Mouse (Mus musculus): ENCODE measurements around the gene Rad9a. TPM values are rescaled to one million over a fixed set of nuclear protein-coding genes. Genes with fewer than 3 reads are reported as not detected.

The Rad9a gene
- total RNA-seq, 2 experiments from 2014 or later = 6.4 to 9.0 TPM

DNA sequence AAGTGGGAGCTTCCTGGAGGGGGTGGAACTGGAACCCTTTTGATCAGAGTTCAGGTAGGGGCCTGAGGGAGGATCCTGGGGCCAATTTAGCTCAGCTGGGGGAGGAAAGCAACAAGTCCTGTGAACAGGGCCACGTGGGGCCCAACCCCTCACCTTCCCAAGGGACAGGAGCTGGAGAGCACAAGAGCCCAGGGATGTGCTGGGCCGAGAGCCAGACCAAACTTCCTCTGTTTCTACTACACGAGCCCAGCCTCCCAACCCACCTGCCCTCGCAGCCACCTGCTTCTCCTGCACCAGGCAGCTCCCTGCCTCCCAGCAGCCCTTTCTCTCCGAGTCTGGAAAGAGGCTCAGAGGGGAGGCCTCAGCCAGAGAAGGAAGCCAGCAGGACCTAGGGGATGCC lies 4.9 kb downstream of the Rad9a start:
- no peak for DNase-seq (ENCODE audit: low spot score in 2 of 2)

DNA sequence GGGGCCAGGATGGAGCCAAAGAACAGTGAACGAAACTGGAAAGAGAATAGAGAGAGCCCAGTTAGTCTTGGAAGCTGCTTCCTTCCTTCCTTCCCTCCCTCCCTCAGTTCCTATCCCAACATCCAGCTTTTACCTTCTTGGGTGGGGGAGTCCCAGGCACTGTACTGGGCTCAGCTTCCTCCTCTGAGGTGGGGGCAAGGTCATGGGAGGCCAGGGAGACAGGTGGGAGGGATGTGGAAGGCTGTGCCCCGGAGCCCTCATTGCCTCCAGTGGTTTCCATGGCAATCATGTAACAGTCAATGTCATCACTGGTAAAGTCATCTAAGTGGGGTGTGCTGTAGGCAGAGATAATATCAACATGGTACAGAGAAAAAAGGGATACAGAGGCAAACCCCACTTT lies 5.4 kb downstream of the Rad9a start:
- DNase-seq (ENCODE audit: low spot score in 2 of 2) = no peak
- intact Hi-C loops (cut with DNase I) = no loop called here

More for the DNA sequence above, 4.9 kb downstream of the Rad9a start:
- intact Hi-C loops (cut with DNase I) = no loop called here

DNA sequence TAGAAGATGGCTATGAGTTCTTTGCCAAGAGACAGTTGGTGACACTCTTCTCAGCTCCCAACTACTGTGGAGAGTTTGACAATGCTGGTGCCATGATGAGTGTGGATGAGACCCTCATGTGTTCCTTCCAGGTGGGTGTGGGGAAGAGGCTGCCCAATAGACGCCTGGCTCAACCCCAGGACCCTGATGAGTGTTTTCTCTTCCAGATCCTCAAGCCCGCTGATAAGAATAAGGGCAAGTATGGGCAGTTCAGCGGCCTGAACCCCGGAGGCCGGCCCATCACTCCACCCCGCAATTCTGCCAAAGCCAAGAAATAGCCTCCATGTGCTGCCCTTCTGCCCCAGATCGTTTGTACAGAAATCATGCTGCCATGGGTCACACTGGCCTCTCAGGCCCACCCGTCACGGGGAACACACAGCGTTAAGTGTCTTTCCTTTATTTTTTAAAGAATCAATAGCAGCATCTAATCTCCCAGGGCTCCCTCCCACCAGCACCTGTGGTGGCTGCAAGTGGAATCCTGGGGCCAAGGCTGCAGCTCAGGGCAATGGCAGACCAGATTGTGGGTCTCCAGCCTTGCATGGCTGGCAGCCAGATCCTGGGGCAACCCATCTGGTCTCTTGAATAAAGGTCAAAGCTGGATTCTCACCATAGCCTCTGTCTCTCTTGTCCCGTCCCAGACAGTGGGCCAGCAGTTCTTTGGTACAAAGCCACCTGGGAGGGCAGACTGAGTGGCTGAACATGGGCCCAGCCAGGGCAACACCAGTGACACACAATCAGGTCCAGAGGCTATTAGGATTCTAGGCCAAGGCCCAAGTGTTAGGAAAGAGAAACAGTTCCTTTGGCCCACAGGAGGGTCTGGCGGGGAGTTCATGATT lies 6.4 kb downstream of the Rad9a start:
- DNase-seq (ENCODE audit: low spot score in 2 of 2) = no peak
- intact Hi-C loops (cut with DNase I) = no loop called here

DNA sequence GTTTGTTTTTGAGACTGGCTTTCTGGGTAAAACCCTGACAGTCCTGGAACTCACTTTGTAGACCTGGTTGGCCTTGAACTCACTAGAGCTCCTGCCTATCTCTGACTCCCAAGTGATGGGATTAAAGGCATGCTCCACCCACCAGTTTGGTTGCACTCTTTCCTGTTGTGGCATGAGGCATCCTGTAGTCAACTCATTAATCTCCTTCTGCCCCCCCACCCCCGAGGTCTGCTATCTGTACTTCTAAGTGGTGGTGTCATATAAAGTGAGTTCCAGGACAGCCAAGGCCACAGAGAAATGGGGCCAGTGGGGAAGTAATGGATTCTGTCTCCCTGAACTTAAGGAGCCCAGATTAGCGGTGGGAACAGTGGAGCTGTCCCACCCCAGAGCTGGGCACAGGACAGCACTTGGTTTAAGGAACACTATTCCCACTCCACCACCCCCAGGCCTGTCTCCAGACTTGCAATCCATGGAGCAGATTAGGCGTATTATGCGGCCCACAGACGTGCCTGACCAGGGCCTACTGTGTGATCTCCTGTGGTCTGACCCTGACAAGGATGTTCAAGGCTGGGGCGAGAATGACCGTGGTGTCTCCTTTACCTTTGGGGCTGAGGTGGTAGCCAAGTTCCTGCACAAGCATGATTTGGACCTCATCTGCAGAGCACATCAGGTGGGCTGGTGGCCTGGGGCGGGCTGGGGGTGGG lies 7.3 kb downstream of the Rad9a start:
- intact Hi-C loops (cut with DNase I) = no loop called here
- DNase-seq (ENCODE audit: low spot score in 2 of 2) = no peak

DNA sequence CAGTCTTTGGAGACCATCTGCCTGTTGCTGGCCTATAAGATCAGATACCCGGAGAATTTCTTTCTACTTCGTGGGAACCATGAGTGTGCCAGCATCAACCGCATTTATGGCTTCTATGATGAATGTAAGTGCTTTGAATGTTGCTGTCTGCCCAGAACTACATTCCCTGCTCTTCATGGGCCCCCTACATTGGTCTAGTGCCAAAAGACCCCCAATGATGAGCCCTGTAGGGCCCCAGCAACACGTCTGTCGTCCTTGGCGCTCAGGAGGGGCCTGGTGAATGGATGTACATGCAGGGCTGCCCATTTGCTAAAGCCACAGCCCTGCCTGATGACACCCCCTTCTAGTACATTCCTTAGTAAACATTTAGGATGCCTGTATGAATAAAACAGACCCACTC lies 8.3 kb downstream of the Rad9a start:
- intact Hi-C loops (cut with DNase I) = no loop called here
- DNase-seq (ENCODE audit: low spot score in 2 of 2) = no peak

DNA sequence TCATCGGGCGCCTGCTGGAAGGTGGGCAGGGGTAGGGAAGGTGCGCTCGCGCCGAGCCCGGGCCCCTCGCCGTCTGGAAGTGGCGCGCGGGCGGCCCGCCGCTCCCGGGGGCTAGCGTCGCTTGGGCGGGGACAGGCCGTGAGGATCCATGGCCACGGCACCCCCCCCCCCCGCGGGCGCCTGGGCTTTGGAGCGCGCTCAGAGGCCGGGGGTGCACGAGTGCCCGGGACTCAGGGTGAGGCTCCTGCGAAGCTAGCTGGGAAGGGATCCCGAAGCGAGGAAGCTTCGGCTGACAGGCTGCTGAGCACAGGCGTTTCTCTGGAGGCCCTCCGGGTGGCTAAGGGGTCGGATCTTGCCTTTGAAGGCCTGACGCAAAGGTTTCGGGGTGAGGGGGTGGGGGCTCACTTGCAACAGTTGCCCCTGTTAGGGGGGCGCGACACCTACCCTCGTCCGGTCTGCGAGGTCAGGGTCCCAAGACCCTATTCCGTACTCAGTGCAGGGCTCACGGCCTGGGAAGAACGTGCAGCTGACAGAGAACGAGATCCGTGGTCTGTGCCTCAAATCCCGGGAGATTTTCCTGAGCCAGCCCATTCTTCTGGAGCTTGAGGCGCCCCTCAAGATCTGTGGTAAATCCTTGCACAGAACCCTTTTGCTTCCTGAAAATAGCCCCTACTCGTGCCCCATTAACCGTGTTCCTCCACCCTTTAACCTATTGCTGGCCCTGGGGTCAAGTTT lies 9.0 kb downstream of the Rad9a start:
- intact Hi-C loops (cut with DNase I) = loop anchor here (1.0 kb wide), 1 partner anchor 23 kb away; no protein-coding TSS in a partner anchor
- no peak for DNase-seq (ENCODE audit: low spot score in 2 of 2)

DNA sequence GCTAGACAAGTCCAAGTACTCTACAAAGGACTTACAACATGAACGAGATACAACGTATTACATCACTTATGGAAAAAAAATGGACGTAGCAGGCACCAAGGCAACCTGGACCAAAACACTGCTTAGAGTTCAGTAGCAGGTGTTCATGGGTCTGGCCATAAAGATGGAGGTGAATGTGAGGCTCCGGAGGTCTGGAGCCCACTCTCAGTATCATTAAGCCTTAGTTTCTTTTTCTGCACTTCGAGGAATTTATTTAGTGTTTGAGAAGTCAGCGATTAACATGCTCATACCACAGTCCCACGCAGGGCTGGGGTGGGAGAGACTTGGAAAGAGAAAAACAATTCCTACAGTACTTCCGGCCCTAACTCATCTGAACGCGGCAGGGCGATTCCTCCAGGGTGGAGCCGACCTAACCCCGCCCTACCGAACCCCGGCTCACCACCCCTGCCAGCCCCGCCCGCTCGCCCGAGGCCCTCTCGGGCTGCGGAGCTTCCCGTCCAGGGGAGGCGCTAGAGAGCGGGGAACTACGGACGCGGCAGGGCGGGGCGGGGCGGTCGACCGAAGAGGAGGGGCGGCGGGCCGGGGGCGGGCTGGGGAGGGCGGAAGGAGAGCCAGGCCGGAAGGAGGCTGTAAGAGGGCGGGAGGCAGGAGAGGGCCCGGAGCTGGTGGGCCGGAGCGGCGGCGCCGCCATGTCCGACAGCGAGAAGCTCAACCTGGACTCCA lies 9.8 kb downstream of the Rad9a start, which contains the start of gene Ppp1ca:
Ppp1ca (plus strand) TSS at position 538 of the 723 bp plus-strand sequence.
- DNase-seq (ENCODE audit: low spot score in 2 of 2) = peak; percentile 90 to 94
- intact Hi-C loops (cut with DNase I) = loop anchor here (1.0 kb wide), 1 partner anchor 22 kb away; no protein-coding TSS in a partner anchor

DNA sequence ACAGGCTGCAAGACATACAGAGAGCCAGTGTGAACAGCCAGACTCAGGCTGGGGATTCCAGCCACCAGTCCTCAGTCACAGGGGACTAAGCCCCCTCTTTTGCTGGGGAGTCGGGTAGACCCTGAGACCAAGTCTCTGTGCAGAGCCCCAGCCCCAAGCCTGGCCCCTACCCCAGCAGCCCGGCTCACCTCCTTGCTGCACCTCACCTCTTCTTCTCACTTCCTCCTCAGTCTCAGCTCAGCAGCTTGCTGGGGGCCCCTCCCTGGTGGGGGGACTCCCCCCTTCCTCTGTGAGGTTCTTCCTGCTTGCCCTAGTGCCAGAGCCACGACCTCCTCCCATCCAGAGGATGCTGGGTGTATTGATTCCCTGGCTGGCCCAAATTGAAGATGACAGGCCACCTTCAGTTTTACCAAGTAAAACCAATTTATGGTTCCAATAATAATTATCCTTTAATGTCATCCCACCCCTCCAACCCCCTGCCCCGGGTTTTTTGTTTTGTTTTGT lies 10.6 kb downstream of the Rad9a start, which contains the start of gene Tbc1d10c:
Tbc1d10c (minus strand) TSS at position 454 of the 504 bp plus-strand sequence.
- DNase-seq (ENCODE audit: low spot score in 2 of 2) = no peak
- intact Hi-C loops (cut with DNase I) = no loop called here

DNA sequence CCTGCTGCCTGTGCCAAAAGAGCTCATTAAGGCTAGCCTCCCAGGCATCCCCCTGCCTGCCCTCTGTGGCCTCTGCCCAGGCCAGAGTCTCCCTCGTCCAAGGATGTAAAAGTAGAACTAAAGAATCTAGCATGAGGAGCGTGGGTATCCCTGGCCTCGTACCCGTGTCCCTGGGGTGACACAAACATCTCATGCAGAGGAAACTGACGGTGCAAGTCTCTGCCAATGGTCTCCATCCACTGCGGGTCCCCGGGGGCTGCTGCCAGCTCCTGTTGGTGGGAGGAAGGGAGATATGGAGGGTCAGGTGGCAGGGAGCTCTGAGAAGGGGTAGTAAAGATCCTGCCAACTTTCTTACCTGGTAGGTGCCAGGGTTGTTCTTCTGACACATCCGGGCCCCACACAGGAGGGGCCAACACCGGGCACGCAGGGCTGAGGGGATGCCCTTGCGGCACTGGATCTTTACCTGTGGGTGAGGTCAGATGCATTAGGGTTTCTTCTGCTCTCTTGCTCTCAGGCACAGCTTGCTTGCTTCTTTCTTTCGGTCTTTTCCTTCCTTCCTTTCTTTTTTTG lies 12.3 kb downstream of the Rad9a start:
- intact Hi-C loops (cut with DNase I) = no loop called here
- no peak for DNase-seq (ENCODE audit: low spot score in 2 of 2)

DNA sequence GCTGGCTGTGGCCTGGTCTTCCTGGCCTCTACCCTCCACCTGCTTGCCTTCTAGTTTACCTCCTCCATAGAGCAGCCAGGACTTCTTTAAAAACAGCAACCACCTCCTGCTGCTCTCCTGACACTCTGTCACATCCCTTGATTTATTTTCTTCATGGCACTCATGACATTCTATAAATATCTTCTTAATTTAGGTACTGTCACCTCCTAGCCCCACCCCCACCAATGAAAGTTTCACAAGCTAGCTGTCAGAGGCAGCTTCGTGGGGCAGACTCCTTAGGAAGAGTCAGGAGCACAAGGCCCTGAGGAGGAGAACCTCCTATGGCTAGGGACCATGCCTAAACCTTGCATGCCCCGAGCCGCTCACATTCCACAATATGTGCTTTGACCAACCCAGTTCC lies 14.2 kb downstream of the Rad9a start:
- intact Hi-C loops (cut with DNase I) = no loop called here
- DNase-seq (ENCODE audit: low spot score in 2 of 2) = no peak

DNA sequence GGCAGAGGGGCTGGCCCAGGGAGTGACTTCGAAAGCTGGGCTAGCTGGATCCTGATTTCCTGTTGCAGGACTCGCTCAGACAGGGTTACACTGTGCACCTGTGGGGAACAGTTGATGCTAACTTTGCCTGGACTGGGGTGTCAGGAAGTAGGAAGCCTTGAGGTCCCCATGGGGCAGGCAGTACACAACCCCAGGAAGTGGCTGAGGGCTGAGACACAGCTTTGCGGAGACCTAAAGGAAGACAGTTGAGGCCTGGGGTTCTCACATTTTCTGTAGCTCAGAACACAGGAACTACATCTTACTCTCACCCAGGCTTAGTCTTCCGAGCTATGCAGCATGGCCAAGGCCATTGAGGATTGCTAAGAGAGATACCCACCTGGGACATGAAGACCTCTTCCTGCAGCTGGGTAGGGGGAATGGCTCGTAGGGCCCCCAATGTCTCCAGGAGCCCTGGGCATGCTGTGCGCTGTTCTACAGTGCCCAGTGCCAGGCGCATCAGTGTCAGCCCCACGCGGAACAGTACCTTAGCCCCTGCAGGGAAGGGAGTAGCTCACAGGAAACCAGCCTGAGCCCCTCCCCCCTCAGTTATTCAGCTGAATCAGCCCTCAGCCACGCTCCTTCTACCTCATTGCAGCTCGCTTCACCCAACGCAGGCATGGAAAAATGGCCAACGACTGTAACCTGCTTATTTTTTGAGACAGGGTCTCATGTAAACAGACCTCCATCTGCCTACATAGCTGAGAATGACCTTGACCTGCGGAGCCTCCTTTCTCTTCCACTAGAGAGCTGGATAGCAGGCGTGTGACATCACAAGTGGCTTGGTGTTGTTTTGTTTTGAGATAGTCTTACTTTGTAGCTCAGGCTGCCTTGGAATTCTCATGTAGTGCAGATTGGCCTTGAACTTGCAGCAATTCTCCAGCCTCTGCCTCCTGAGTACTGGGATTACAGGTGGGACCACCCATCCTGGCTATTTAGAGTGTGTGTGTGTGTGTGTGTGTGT lies 16.2 kb downstream of the Rad9a start:
- no peak for DNase-seq (ENCODE audit: low spot score in 2 of 2)
- intact Hi-C loops (cut with DNase I) = no loop called here

DNA sequence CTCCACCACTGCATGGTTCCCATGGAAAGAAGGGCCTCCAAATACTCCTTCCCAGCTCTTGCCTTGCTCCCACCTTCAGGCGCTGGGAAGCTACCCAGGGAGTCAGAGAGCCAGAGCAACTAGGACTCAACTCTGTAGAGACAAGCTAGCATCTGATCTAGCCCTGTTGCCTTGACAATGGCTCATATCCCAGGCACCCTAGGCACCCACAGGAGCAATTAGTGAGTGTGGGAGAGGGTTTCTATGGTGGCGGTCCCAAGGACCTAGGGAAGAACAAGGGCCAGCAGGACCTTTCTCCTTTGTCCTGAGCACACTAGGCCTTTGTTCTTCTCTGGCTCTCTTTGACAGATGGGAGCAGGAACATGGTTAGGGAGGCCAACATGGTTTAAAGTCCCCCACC lies 17.8 kb downstream of the Rad9a start:
- DNase-seq (ENCODE audit: low spot score in 2 of 2) = no peak
- intact Hi-C loops (cut with DNase I) = no loop called here

DNA sequence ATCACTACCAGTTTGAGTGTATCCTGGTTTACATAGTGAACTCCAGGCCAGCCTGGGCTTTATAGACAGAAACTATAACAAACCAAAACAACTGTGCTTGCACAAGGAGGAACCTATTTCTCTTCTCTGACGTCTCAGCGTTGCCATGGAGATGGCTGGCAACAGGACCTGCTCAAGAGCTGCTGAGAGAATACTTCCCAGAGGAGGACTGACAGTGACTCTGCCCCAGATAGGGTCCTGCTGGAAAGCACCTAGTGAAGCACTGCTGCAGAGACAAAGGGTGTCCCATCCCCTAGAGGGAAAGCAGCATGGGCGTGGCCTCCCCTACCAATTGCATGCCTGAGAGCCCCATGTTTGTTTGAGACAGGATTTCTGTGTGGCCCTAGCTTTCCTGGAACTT lies 19.6 kb downstream of the Rad9a start:
- intact Hi-C loops (cut with DNase I) = no loop called here
- DNase-seq (ENCODE audit: low spot score in 2 of 2) = peak; percentile 82 to 86

DNA sequence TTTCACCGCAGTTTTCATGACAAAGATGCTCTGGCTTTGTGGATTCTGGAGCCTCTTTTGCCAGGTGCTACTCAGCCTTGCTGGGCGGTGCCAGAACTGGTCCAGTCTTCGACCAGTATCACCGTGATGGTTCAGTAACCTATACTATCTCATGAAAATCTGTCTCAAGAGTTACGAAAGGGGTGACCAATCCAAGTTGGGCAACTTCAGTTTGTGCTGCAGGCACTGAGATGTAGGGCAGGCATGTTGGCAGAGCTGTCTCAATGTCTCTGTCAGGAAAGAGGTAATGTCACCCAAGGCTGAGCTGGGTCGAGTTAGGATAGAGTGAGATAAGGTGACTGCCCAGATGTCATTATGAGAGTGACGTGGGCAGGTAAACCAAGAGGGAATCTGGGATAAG lies 21.1 kb downstream of the Rad9a start:
- DNase-seq (ENCODE audit: low spot score in 2 of 2) = no peak
- intact Hi-C loops (cut with DNase I) = no loop called here

DNA sequence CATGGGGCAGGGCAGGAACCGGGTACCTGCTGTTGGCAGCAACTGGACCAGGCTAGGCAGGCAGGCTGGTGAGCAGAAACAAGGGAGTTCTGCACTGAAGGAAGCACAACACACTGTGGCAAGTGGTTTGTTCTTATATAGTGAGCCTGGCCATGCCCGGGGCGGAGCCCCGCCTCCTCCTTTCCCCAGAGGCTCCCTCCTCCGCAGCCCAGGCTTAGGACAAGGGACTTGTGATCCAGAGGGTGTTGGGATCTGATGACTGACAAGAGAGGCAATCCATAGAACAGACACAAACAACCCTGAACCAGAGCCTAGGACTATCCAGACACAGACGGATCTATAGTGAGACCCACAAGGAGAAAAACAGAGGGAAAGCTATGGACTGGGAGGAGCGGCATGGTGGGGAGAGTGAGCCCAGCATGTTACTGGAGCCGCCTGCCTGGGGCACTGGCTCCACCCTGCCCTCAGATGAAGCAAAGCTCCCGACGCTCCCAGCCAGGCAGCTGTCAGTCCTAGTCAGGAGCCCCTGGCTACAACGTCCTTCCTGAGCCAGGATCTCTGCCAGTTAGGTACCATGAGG lies 26.0 kb downstream of the Rad9a start, which contains the start of gene Carns1:
Carns1 (minus strand) TSS at position 112 of the 580 bp plus-strand sequence.
- intact Hi-C loops (cut with DNase I) = no loop called here
- DNase-seq (ENCODE audit: low spot score in 2 of 2) = no peak

DNA sequence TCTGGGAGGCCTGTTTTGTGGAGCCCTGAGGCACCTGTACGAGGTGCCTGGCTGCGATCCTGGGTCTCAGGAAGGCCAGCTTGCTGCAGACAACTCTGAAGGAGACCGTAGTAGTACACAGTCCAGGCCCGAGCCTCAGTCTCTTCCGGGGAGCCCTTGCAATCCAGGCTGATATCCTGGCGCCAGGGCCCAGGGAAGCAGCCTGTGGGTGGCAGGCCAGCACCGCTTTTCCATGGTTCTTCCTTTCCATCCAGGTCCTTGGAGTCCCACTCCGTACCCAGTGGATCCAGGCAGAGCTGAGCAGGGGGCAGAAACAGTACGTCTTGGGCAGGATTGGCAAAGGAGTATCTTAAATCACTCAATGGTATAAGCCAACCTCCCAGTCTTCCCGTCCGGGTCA lies 28.5 kb downstream of the Rad9a start:
- DNase-seq (ENCODE audit: low spot score in 2 of 2) = no peak
- intact Hi-C loops (cut with DNase I) = loop anchor here (5.0 kb wide), 1 partner anchor 54 kb away; no protein-coding TSS in a partner anchor

Data from left cerebral cortex, postnatal 14 days (tissue).